Mouse (Mus musculus) cerebellum, adult 18-20 months (tissue): Measurements from ENCODE around the gene Hsd17b1.
A peak's percentile ranks its signal among the peaks of the same experiment; 100 is the strongest.
"Not testable (repeated sequence)": the region's sequence is repeated elsewhere in the genome, so short reads cannot be mapped to it uniquely, and the experiment has no call there.

Source experiments
- DNase-seq, 2 experiments: peaks; one replicate each; pipeline ENCODE4 v3.0.0; 2021

The Hsd17b1 gene

GRCm38 (mm10) chr11:101086323-101086674 lies 8.1 kb downstream of the Hsd17b1 start:
- DNase-seq: peak in 1 of 2 experiments; percentile 46

- peak; percentile 89 to 93 for DNase-seq
These were observed 8.8 kb downstream of the Hsd17b1 start, which contains the start of gene Mlx for GRCm38 (mm10) chr11:101086756-101087681. Gene Mlx (plus strand): TSS chr11:101087277.

GRCm38 (mm10) chr11:101087682-101088055 lies 9.5 kb downstream of the Hsd17b1 start:
- no peak for DNase-seq

DNA sequence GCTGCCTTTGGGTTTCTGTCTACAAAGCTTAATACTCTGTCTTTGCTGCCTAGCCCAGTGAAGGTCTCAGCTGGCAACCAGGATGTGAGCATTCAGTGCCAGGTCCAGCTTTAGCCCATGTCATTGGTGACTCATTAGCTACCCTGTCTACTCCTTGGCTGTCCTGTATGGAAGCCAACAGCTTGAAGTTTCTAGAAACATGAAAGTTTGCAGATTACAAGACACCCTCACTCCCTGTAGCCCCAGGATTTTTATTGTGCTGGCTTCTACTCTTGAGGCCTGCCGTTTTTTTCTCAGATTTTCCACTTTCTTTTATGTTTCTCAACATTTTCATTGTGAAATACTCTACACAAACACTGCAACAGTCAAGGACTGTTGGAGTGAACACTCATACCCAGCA lies 11.7 kb downstream of the Hsd17b1 start:
- no peak for DNase-seq

DNA sequence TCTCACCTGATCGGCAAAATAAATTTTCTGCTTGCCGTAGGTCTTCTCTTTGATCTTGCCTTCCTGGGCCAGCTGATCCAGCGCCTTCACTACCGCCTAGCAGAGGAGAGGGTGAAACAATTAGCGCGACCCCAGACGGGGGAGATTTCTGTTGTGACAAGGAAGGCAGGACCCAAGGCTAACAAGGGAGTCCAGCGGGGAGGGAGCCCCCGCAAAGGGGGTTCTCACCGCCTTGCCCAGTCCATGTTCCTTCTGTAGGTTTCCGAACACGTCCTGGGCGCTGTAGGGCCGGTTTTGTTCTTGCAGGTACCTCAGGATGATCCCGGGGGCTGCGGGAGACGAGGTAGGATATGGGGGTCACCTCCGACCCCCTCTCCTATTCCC lies 16.7 kb downstream of the Hsd17b1 start:
- DNase-seq: no peak

DNA sequence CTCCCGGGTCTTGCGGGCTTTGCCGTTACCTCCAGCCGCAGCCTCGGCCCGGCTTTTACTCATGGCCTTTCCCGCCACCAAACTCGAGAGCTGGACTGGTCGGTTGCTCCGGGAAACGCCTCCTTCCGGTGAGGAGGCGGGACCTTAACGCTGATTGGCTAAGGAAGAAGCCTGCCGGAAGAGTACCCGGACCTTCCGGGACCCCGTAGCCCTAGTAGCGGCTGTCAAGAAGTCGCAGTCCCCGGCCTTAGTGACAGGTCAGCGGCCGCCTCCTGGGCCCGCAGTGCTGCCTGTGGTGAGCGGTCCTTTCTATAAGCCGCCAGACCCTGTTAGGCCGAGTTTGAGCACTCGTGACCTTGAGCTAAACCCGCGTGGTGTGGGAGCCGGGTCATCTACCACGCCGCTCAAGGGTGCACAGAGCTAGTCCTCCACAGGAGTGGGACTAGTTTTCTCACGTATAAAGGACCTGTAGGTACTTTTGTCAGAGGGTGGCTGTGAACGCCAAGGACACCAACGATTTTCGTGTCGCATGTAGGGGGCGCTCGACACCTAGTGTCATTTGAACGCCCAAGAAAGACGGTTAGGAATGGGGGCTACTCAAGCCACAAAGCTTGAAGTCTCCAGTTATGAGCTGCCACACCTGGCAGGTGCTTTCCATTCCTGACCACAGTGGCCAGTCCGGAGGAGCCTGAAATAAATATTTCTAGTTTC lies 17.3 kb downstream of the Hsd17b1 start, which contains the start of gene Psmc3ip:
TSS of gene Psmc3ip (minus strand) at position 123 of the 711 bp plus-strand sequence.
- DNase-seq: peak; percentile 95 to 96

DNA sequence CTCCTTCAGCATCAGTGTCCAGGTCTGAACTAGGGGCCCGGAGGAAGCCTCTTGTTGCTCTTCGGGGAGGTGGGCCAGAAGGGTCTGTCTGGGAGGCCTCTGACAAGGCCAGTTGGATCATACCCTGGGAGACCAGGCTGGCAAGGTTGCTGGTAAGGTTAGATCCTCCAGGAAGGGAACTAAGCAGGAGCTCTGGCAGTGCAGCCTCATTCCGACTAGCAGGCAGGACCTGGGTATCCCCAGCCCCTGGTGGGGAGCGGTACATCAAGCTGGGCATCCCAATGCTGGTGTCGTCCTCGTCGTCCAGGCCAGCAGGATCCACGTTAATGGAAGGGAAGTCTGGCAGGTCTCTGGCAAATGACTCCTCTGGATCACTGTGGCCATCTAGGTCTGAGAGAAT lies 20.0 kb downstream of the Hsd17b1 start:
- DNase-seq: no peak

DNA sequence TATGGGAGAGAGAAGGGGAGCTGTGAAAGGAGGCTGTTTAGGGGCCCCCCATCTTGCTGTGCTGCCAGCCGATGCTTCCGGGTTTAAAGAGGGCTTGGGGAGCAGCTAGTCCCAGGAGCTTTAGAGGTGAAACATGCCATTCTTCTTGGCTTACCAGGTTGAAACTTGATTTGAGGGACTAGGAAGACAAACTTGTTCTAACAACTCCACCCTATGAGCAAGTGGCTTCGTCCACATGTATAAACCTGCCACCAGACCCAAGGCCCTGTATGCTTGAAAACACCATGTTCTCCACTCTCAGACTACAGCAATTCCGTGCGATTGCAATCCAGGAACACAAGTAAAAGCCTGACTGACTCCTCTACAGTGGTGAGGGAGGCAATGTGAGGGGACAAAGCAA lies 24.8 kb downstream of the Hsd17b1 start:
- DNase-seq: no peak

GRCm38 (mm10) chr11:101109351-101109750 lies 31.1 kb downstream of the Hsd17b1 start:
- DNase-seq: no peak

DNA sequence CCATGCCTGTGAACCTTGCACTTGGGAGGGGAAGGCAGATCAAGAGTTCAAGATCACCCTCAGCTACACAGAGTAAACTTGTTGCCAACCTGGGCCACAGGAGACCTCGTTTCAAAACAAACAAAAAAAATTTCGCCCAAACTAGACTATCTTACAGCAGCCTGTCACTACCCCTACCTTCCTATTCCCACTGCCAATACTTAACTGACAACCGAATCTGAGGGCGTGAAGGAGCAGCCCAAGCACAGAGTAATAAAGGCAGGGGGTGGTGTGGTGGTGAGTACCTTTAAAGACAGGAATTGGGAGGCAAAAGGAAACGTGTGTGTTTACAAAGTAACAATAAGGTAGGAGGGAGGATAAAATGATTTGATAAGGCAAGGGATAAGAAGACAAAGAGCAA lies 32.5 kb downstream of the Hsd17b1 start:
- no peak for DNase-seq

DNA sequence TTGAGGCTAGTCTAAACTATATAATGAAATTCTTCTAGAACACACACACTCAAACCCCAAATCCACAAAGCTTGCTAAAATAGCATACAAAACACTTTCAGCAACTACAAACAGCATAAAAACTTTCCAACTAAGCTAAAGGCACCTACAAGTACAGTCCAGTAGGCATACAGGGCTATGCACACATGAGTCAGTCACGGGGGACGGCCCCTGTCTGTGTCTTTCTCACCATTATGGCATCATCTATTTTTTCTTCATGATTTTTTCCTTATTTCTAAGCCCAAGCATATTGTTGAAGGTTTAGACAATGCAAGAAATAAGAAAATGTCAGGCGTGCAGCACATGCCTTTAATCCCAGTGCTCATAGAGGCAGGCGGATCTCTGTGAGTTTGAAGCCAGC lies 33.0 kb downstream of the Hsd17b1 start:
- no peak for DNase-seq

DNA sequence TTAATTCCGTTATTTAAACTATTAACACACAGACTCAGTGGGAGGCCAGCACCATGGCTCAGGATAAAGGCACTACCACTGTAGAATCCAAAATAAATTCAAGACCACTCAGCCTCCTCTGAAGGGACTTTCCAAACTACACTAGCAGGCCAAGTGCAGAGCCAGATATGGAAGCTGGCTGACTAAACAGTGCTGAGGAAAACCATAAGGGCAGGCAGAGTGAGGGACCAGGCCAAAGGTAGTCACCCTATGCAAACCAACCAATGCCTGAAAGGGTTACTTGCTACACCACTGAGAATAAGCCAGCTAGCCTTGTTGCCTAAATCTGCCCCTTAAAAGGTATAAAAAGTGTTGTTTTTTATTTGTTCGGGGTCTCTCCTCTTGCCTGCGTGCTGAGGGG lies 34.0 kb downstream of the Hsd17b1 start:
- no peak for DNase-seq

DNA sequence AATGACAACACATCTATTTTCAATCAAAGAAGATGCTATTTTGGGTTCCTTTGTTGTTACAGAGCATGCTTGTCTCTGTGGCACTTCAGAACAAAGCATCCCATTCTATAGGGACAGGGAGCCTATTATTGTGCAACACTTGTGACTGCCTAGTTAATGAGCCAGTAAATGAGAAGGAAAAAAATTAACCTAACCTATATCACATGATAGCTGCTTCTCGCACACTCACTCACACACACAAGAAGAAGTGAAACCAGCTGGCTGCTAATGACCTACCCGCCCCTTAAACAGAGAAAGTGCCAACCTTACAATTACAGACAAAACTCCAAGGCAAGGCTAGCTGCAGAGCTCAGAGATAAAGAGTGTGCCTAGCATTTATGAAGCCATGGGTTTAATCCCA lies 37.4 kb downstream of the Hsd17b1 start:
- DNase-seq: no peak

GRCm38 (mm10) chr11:101118105-101118504 lies 39.9 kb downstream of the Hsd17b1 start:
- DNase-seq: no peak

DNA sequence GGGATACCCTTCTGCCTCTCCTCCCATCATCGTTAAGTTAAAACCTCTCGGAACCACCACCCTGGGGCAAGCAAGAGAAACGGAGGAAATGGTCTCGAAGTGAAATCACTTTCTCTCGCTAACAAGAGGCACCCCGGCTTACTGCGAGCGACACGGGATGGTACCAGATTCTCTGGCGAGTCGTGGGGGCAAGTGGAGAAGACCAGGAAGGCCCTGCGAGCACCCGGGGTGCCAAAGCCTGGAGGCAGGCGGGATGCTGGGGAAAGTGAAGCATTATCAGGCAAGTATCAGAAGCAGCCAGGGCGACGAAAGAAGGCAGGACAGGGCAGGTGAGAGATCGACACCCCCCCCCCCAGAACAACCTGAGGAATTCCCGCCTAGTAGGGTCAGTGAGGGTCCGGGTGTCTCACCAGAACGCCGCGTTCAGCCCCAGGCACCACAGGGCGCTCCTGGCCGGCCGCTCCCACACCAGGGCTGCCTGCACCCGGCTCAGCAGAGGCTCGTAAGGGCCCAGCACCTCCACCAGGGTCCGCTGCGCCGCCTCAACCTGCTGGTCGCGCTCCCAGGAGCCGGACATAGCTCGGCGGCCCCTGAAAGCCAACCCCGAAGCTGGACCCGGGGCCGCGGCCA lies 41.0 kb downstream of the Hsd17b1 start:
- DNase-seq: no peak

DNA sequence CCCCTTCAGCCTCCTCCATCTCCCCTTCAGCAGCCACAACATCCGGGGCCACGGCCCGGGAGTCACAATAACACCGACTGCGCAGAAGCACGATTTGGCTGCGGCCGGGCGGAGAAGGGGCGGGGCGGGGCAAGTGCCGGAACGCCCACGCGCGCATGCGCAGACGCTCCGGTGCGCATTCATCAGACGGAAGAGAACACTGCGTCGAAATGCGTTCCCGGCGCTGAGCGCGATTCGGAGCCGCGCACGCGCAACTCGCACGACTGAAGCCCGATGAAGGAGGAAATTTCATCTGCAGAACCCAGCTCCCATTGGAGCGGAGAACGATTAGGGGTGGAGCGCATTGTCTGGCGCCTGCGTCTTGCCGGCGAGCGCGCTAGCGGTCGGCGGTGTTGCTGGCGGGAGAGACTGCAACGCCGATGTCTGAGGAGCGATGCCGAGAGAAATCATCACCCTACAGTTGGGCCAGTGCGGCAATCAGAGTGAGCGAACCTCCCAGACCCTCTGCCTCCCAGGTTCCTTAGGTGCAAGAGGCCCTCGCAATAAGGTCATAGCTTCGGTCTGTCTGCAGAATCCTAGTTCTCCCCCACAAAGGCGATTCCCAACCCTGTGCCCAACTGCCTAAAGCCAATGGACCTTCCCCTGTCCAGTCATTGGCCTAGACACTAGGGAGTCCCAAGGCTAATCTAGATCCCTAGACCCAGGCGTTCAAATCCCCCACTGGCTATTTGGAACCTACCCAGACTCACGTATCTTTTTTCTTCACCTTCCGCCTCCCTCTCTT lies 41.7 kb downstream of the Hsd17b1 start, which contains the start of the genes Retreg3 and Tubg1:
TSS of gene Retreg3 (minus strand) at position 133 of the 784 bp plus-strand sequence.
TSS of gene Tubg1 (plus strand) at position 178 of the 784 bp plus-strand sequence.
- DNase-seq: peak; percentile 97 to 100

DNA sequence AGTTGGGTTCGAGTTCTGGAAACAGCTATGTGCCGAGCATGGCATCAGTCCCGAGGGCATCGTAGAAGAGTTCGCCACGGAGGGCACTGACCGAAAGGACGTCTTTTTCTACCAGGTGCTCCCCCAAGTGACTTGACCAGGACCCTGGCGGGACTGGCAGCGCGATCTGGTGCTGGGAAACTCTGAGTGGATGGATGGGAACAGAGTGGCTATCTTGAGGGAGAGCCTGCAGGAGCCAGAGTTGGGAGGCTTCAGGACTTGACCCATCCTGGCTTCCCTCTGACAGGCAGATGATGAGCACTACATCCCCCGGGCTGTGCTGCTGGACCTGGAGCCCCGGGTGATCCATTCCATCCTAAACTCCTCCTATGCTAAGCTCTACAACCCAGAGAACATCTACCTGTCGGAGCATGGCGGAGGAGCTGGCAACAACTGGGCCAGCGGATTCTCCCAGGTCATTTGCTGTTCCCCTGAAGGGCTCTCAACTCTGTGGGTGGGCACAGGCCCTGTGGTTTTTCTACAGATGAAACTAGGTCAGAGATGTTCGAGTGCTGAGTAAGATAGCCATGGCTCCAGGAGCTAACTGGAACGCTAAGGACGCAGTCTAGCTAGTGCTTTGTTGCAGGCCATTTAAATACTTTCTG lies 42.5 kb downstream of the Hsd17b1 start:
- DNase-seq: peak in 1 of 2 experiments; percentile 31

GRCm38 (mm10) chr11:101124494-101124893 lies 46.3 kb downstream of the Hsd17b1 start:
- not testable (repeated sequence) for DNase-seq

GRCm38 (mm10) chr11:101125008-101125407 lies 46.8 kb downstream of the Hsd17b1 start:
- DNase-seq: not testable (repeated sequence)

- DNase-seq: peak in 1 of 2 experiments; percentile 38
These were observed 48.9 kb downstream of the Hsd17b1 start for GRCm38 (mm10) chr11:101127075-101127474.

GRCm38 (mm10) chr11:101128996-101129577 lies 50.9 kb downstream of the Hsd17b1 start:
- peak; percentile 80 to 91 for DNase-seq
